Mouse (Mus musculus): ENCODE results near the gene Macrod2. TPM values are rescaled to one million over a fixed set of nuclear protein-coding genes. Genes with fewer than 3 reads are reported as not detected.
A peak's percentile ranks its signal among the peaks of the same experiment; 100 is the strongest.

The Macrod2 gene
- polyA plus RNA-seq, 1 experiment from 2014 or later = 38.0 TPM

DNA sequence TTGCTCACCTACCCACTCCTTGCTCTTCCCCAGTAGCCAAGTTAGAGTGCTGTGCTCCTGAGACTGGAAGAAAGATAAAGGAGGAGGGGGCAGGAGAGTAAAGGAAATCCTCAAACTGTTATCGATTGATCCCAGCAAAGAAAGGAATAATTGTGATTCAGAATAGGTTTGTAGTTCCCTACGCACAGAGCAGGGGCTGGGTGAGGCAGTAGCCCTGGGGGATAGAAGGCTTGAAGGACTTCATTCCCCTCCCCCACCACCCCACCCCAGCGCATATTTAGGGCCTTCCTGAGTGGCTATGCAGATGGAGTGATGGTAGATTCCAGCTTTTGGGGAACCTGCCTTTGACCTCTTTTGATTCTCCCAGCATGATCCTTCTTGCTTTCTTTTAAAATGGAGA is 281.6 kb downstream of the Macrod2 start:
- no peak overlapping the region for H3K27ac ChIP-seq
- H3K36me3 ChIP-seq = no peaks in the 10 kb centered on the region
- no peak for DNase-seq (ENCODE audit: low spot score)
- no peaks in the 10 kb centered on the region for H3K27me3 ChIP-seq (ENCODE audit: insufficient read depth, poor library complexity, severe bottlenecking)
- WGBS = 13% methylated on average over 3 of the region's 3 CpGs
- no peak overlapping the region for H3K4me3 ChIP-seq
- H3K4me1 ChIP-seq (replicated peaks) = peaks cover 6% of the 10 kb centered on the region
- H3K9me3 ChIP-seq = no peaks in the 10 kb centered on the region

DNA sequence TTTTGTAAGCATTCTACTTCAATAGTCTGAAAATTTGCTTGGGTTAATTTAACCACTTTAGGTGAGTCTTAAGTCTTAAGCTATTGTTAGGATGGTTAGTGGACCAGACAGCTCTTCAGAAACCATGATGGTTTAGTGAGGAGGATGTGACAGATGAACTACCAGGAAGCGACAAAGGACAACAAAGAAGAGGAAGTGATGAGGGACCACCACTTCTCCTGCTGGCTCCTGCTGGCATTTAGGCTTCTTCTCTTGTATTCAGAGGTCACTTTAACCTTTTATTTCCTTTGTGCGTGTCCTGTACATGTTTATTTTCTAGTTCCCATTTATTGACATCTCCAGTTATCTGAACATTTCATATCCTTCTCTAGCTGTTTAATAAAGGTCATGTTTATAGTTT is 295.8 kb downstream of the Macrod2 start:
- no peaks in the 10 kb centered on the region for H3K36me3 ChIP-seq
- no peaks in the 10 kb centered on the region for H3K9me3 ChIP-seq
- H3K4me3 ChIP-seq = no peak overlapping the region
- DNase-seq (ENCODE audit: low spot score) = no peak
- H3K27me3 ChIP-seq (ENCODE audit: insufficient read depth, poor library complexity, severe bottlenecking) = no peaks in the 10 kb centered on the region
- H3K4me1 ChIP-seq (replicated peaks) = no peaks in the 10 kb centered on the region
- no peak overlapping the region for H3K27ac ChIP-seq
- WGBS = 78% methylated on average over 2 of the region's 2 CpGs

- Histone ChIP-seq H3K36me3 (no peaks in the 10 kb centered on the region), H3K9me3 (no peaks in the 10 kb centered on the region), H3K27me3 (ENCODE audit: insufficient read depth, poor library complexity, severe bottlenecking) (no peaks in the 10 kb centered on the region), H3K4me3 (no peak overlapping the region), H3K27ac (no peak overlapping the region), H3K4me1 (replicated peaks) (no peaks in the 10 kb centered on the region)
- no peak for DNase-seq (ENCODE audit: low spot score)
- WGBS = 94% methylated on average over 1 of the region's 1 CpGs
Observed at GRCm38 (mm10) chr2:140691403-140691802, 296.3 kb downstream of the Macrod2 start.

- WGBS = 83% methylated on average over 4 of the region's 4 CpGs
- Histone ChIP-seq H3K4me1 (replicated peaks) (no peaks in the 10 kb centered on the region), H3K9me3 (no peaks in the 10 kb centered on the region), H3K36me3 (no peaks in the 10 kb centered on the region), H3K27ac (no peak overlapping the region), H3K27me3 (ENCODE audit: insufficient read depth, poor library complexity, severe bottlenecking) (no peaks in the 10 kb centered on the region), H3K4me3 (no peak overlapping the region)
- DNase-seq (ENCODE audit: low spot score) = no peak
Observed at GRCm38 (mm10) chr2:140692461-140692860, 297.4 kb downstream of the Macrod2 start.

- 92% methylated on average over 5 of the region's 5 CpGs for WGBS
- Histone ChIP-seq H3K27ac (no peak overlapping the region), H3K27me3 (ENCODE audit: insufficient read depth, poor library complexity, severe bottlenecking) (no peaks in the 10 kb centered on the region), H3K9me3 (no peaks in the 10 kb centered on the region), H3K36me3 (no peaks in the 10 kb centered on the region), H3K4me1 (replicated peaks) (peaks cover 9% of the 10 kb centered on the region; the same call in 1 of the 2 replicates), H3K4me3 (no peak overlapping the region)
- no peak for DNase-seq (ENCODE audit: low spot score)
Observed at GRCm38 (mm10) chr2:140693845-140694244, 298.7 kb downstream of the Macrod2 start.

DNA sequence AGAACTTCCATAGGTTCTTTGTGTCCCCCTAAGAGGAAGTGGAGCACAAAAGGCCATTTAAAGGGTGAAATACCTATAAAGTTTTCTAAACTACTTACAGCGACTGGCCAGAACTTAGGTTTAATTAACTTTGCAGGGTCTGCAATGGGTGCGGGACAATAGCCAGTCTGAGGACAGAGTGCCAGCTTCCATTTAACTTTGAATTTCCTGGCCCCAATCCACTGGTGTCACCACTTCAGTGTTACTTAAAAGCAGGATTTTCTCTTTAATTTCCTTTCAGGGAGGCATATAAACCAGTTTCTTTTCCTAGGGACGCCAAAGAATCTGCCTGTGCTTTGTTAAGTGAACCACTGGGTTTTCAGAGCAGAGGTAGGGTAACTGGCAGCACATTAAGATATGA is 303.5 kb downstream of the Macrod2 start:
- WGBS = 31% methylated on average over 3 of the region's 3 CpGs
- DNase-seq (ENCODE audit: low spot score) = no peak
- H3K27ac ChIP-seq = peak overlapping the region; percentile 62

GRCm38 (mm10) chr2:140703377-140703776 is 308.3 kb downstream of the Macrod2 start:
- H3K4me1 ChIP-seq (replicated peaks) = peaks cover 37% of the 10 kb centered on the region
- WGBS = 51% methylated on average over 4 of the region's 4 CpGs
- peak overlapping the region; percentile 53; the same call in 1 of the 2 replicates for H3K27ac ChIP-seq
- H3K27me3 ChIP-seq (ENCODE audit: insufficient read depth, poor library complexity, severe bottlenecking) = no peaks in the 10 kb centered on the region
- no peaks in the 10 kb centered on the region for H3K9me3 ChIP-seq
- no peak overlapping the region for H3K4me3 ChIP-seq
- H3K36me3 ChIP-seq = no peaks in the 10 kb centered on the region
- DNase-seq (ENCODE audit: low spot score) = no peak

More for the DNA sequence above, 303.5 kb downstream of the Macrod2 start:
- Histone ChIP-seq H3K4me3 (no peak overlapping the region), H3K9me3 (no peaks in the 10 kb centered on the region), H3K36me3 (no peaks in the 10 kb centered on the region), H3K4me1 (replicated peaks) (peaks cover 15% of the 10 kb centered on the region), H3K27me3 (ENCODE audit: insufficient read depth, poor library complexity, severe bottlenecking) (no peaks in the 10 kb centered on the region)

GRCm38 (mm10) chr2:140704146-140704545 is 309.0 kb downstream of the Macrod2 start:
- Histone ChIP-seq H3K4me1 (replicated peaks) (peaks cover 31% of the 10 kb centered on the region), H3K9me3 (no peaks in the 10 kb centered on the region), H3K36me3 (no peaks in the 10 kb centered on the region), H3K27me3 (ENCODE audit: insufficient read depth, poor library complexity, severe bottlenecking) (no peaks in the 10 kb centered on the region), H3K4me3 (no peak overlapping the region), H3K27ac (no peak overlapping the region)
- WGBS = 3% methylated on average over 3 of the region's 3 CpGs
- peak; percentile 22 for DNase-seq (ENCODE audit: low spot score)

DNA sequence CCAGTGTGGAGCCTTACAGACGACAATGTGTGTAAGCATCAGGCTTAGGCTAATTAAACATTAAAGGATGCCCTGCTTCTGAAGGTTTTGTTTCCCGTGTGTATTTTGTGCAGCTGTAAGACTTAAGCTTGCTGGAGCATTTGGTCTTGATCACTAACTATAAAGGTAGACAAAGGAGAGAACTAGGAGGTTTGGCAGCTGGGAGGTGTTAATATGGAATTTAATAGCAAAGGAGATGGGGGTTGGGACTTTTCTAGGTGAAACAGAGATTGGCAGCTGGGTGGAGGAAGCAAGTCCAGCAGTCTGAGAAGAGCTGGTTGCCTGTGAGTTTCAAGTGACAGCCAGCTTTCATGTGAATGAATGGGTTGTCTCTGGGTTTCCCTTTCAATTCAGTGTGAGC is 310.2 kb downstream of the Macrod2 start:
- no peaks in the 10 kb centered on the region for H3K27me3 ChIP-seq (ENCODE audit: insufficient read depth, poor library complexity, severe bottlenecking)
- peaks cover 31% of the 10 kb centered on the region for H3K4me1 ChIP-seq (replicated peaks)
- peak; percentile 34 for DNase-seq (ENCODE audit: low spot score)
- H3K9me3 ChIP-seq = no peaks in the 10 kb centered on the region
- no peak overlapping the region; the same call in 1 of the 2 replicates for H3K27ac ChIP-seq
- H3K4me3 ChIP-seq = no peak overlapping the region
- WGBS = 2% methylated on average over 2 of the region's 2 CpGs
- H3K36me3 ChIP-seq = no peaks in the 10 kb centered on the region

DNA sequence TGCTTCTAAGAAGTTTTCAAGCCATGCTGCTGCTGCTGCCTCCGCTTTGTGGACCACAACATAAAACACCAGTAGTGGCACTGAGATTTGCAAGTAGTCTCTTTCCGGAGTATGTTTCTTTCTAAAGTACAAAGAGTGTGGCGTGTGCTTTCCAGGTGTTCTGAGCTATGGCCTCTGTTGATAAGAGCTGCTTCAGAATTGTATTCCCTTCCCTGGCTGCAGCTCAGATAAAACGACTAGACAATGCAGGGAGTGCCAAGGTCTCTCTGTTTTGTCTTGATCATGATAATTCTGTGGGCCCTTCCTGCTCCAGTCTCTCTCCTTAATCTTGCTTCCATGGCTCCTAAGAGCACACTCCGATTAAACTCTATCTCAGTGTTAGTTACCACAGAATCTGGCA is 312.4 kb downstream of the Macrod2 start:
- DNase-seq (ENCODE audit: low spot score) = no peak
- H3K9me3 ChIP-seq = no peaks in the 10 kb centered on the region
- 85% methylated on average over 5 of the region's 5 CpGs for WGBS

DNA sequence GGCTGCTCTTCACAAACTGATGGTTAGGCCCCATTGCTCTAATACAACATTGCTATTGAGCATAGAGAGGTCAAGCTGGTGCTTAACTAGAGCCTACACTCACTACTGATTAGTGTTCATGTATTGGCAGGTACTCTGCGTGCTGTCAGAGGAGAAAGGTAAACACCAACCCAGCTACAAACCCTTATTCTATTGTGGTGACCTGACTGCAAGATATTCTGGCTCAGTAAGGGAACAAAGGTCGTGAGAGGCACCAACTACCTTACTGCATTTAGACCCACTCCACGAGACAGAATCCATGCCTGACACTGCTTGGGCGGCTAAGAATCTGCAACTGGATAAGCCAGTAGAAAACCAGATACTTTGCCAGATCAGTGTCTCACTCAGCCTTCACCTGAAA is 320.7 kb downstream of the Macrod2 start:
- DNase-seq (ENCODE audit: low spot score) = no peak
- no peak overlapping the region for H3K4me3 ChIP-seq
- no peaks in the 10 kb centered on the region for H3K27me3 ChIP-seq (ENCODE audit: insufficient read depth, poor library complexity, severe bottlenecking)
- H3K36me3 ChIP-seq = no peaks in the 10 kb centered on the region
- no peaks in the 10 kb centered on the region for H3K4me1 ChIP-seq (replicated peaks)
- WGBS = 91% methylated on average over 4 of the region's 4 CpGs
- H3K27ac ChIP-seq = no peak overlapping the region
- H3K9me3 ChIP-seq = no peaks in the 10 kb centered on the region

More for the DNA sequence above, 312.4 kb downstream of the Macrod2 start:
- H3K27ac ChIP-seq = no peak overlapping the region
- H3K4me3 ChIP-seq = no peak overlapping the region
- no peaks in the 10 kb centered on the region for H3K27me3 ChIP-seq (ENCODE audit: insufficient read depth, poor library complexity, severe bottlenecking)
- peaks cover 31% of the 10 kb centered on the region for H3K4me1 ChIP-seq (replicated peaks)
- no peaks in the 10 kb centered on the region for H3K36me3 ChIP-seq

- H3K27me3 ChIP-seq (ENCODE audit: insufficient read depth, poor library complexity, severe bottlenecking) = no peaks in the 10 kb centered on the region
- DNase-seq (ENCODE audit: low spot score) = no peak
- no peaks in the 10 kb centered on the region for H3K9me3 ChIP-seq
- H3K36me3 ChIP-seq = no peaks in the 10 kb centered on the region
- H3K4me1 ChIP-seq (replicated peaks) = no peaks in the 10 kb centered on the region
- WGBS = 82% methylated on average over 9 of the region's 9 CpGs
- no peak overlapping the region for H3K27ac ChIP-seq
- no peak overlapping the region for H3K4me3 ChIP-seq
Observed at GRCm38 (mm10) chr2:140717407-140717806, 322.3 kb downstream of the Macrod2 start.

- no peaks in the 10 kb centered on the region for H3K4me1 ChIP-seq (replicated peaks)
- H3K36me3 ChIP-seq = no peaks in the 10 kb centered on the region
- H3K27ac ChIP-seq = no peak overlapping the region
- no peak overlapping the region for H3K4me3 ChIP-seq
- WGBS = 60% methylated on average over 6 of the region's 6 CpGs
- no peak for DNase-seq (ENCODE audit: low spot score)
- H3K9me3 ChIP-seq = no peaks in the 10 kb centered on the region
- no peaks in the 10 kb centered on the region for H3K27me3 ChIP-seq (ENCODE audit: insufficient read depth, poor library complexity, severe bottlenecking)
Observed at GRCm38 (mm10) chr2:140732616-140733183, 337.6 kb downstream of the Macrod2 start.

DNA sequence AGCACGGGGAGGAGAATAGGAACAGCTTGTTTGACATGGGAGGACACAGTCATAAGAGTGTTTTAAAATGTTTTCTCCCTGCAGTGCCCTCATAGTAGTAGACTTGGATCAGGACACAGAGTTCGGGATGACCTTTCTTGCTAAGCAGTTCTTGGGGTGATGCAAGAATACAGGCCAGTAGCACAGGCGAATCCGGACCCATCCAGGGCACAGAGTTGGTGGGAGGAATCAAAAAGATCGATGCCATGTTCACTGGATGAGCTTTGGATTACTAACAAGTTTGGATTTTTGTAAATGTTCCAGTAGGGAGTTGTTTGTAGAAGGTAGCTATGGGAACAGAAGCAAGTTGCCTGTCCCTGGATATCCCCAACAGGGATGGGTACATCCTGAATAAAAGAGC is 345.4 kb downstream of the Macrod2 start:
- H3K27ac ChIP-seq = no peak overlapping the region
- 86% methylated on average over 5 of the region's 5 CpGs for WGBS
- H3K4me3 ChIP-seq = no peak overlapping the region
- no peaks in the 10 kb centered on the region for H3K36me3 ChIP-seq
- H3K4me1 ChIP-seq (replicated peaks) = no peaks in the 10 kb centered on the region
- H3K27me3 ChIP-seq (ENCODE audit: insufficient read depth, poor library complexity, severe bottlenecking) = no peaks in the 10 kb centered on the region
- DNase-seq (ENCODE audit: low spot score) = no peak
- H3K9me3 ChIP-seq = no peaks in the 10 kb centered on the region

Data from hindbrain, embryonic 10.5 days (tissue).